Mouse (Mus musculus) limb, embryonic 12.5 days (tissue): Measurements from ENCODE around the gene Lemd2. TPM values are rescaled to one million over a fixed set of nuclear protein-coding genes. Genes with fewer than 3 reads are reported as not detected.
A peak's percentile ranks its signal among the peaks of the same experiment; 100 is the strongest.

ENCODE experiments used
- ATAC-seq: fragments of 200-750 bp; cut with Nextera tagmentation; 2 replicates; pipeline ENCODE4 v1.8.0; 2017; ENCODE audit warnings: low read depth, moderate TSS enrichment; ENCODE audit not compliant: insufficient number of reproducible peaks, insufficient read depth, low FRiP score, low TSS enrichment
- H3K27ac ChIP-seq: fragments of 300-500 bp; sonication (generic); 2 replicates; pipeline ENCODE4 v1.5.1; 2016; ENCODE audit warnings: mild to moderate bottlenecking, moderate library complexity
- H3K27me3 ChIP-seq: fragments of 300-500 bp; sonication (generic); 2 replicates; pipeline ENCODE4 v1.6.1; 2016; ENCODE audit warnings: mild to moderate bottlenecking, moderate library complexity
- H3K36me3 ChIP-seq: fragments of 300-500 bp; sonication (generic); 2 replicates; pipeline ENCODE4 v1.6.1; 2016; ENCODE audit warnings: mild to moderate bottlenecking, moderate library complexity
- H3K4me1 ChIP-seq: fragments of 300-500 bp; sonication (generic); replicated peaks from 2 replicates; pipeline ENCODE4 v1.6.1; 2016
- H3K4me2 ChIP-seq: fragments of 300-500 bp; sonication (generic); 2 replicates; pipeline ENCODE4 v1.6.1; 2016; ENCODE audit warnings: mild to moderate bottlenecking, moderate library complexity
- H3K4me3 ChIP-seq: fragments of 300-500 bp; sonication (generic); replicated peaks from 2 replicates; pipeline ENCODE4 v1.5.1; 2016; ENCODE audit warnings: mild to moderate bottlenecking
- H3K9ac ChIP-seq: fragments of 300-500 bp; sonication (generic); replicated peaks from 2 replicates; pipeline ENCODE4 v1.6.1; 2016; ENCODE audit warnings: mild to moderate bottlenecking, moderate library complexity
- H3K9me3 ChIP-seq: fragments of 300-500 bp; sonication (generic); 2 replicates; pipeline ENCODE4 v1.6.1; 2016; ENCODE audit warnings: mild to moderate bottlenecking, moderate library complexity
- WGBS: fragments of 180-500 bp; shearing (Covaris S2); methylation state at CpG from one replicate; pipeline ENCODE4 v1.1.7; 2016; 5-methylcytosine and 5-hydroxymethylcytosine counted together
- polyA plus RNA-seq: library from polyadenylated mRNA; unstranded; fragments of >200 nt; fragmentation: Nextera tagmentation; extraction: Ambion mirVana; gene quantifications from 2 replicates; pipeline ENCODE4 v1.2.1, GENCODE M21; 2016

Gene Lemd2
- polyA plus RNA-seq, 1 experiment from 2014 or later = 31.0 TPM

DNA sequence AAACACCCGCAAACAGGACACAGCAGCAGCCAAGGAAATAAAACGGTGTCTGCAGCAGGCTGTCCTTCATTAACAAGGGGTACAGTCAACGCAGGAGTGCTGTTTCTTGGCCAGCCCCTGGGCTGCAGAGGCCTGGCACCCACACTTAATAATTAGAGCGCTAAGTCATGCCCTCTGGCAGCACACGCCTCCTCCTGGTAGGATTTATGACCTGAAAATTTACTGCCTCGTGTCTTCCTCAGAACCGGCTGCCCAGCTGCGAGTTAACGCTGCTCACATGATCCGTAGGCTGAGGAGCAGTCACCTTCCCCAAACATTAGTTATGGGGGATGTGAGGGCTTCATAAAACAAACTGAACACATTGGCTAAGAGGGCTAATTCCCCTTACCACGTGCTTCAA is 3.5 kb downstream of the Lemd2 start:
- Histone ChIP-seq H3K4me1 (peaks cover 59% of the 10 kb centered on the region), H3K4me3 (no peak overlapping the region), H3K36me3 (peaks cover 66% of the 10 kb centered on the region)

GRCm38 (mm10) chr17:27199864-27200263 is 4.4 kb downstream of the Lemd2 start:
- Histone ChIP-seq H3K36me3 (peaks cover 76% of the 10 kb centered on the region), H3K9ac (peak overlapping the region; percentile 23; the same call in 1 of the 2 replicates), H3K4me2 (no peak overlapping the region), H3K4me3 (no peak overlapping the region), H3K4me1 (peaks cover 52% of the 10 kb centered on the region), H3K9me3 (no peaks in the 10 kb centered on the region), H3K27ac (peak overlapping the region; percentile 74), H3K27me3 (no peaks in the 10 kb centered on the region)
- no peak for ATAC-seq
- 52% methylated on average over 7 of the region's 7 CpGs for WGBS

More for the DNA sequence above, 3.5 kb downstream of the Lemd2 start:
- WGBS = 4% methylated on average over 11 of the region's 11 CpGs
- H3K9ac ChIP-seq = peak overlapping the region; percentile 23; the same call in 1 of the 2 replicates
- H3K4me2 ChIP-seq = peak overlapping the region; percentile 16; the same call in 1 of the 2 replicates
- peak overlapping the region; percentile 74 for H3K27ac ChIP-seq
- H3K27me3 ChIP-seq = no peaks in the 10 kb centered on the region
- no peaks in the 10 kb centered on the region for H3K9me3 ChIP-seq
- no peak for ATAC-seq

DNA sequence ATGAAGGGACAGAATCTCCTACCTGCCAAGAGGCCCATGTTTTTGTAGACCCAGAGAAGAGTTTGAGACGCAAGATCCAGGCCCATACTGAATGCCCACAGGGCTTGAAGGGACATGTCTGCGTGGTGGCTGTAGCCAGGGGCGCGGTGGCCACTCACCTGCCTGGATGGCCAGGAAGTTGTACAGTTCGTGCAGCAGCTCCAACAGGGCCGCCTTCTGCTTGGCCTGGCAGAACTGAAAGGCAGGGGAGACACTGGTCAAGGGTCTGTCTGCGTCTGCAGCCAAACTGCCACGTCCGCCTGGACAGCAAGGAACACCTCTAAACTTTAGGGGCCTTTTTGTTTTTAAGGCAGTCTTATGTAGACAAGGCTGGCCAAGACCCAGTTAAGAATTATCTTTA is 5.1 kb downstream of the Lemd2 start:
- 93% methylated on average over 9 of the region's 9 CpGs for WGBS
- Histone ChIP-seq H3K36me3 (peaks cover 82% of the 10 kb centered on the region), H3K27me3 (no peaks in the 10 kb centered on the region), H3K27ac (no peak overlapping the region), H3K4me1 (peaks cover 51% of the 10 kb centered on the region), H3K4me2 (no peak overlapping the region), H3K9ac (no peak overlapping the region), H3K4me3 (no peak overlapping the region), H3K9me3 (no peaks in the 10 kb centered on the region)
- no peak for ATAC-seq

- H3K27me3 ChIP-seq = no peaks in the 10 kb centered on the region
- H3K27ac ChIP-seq = no peak overlapping the region
- H3K4me2 ChIP-seq = no peak overlapping the region
- peaks cover 33% of the 10 kb centered on the region for H3K4me1 ChIP-seq
- ATAC-seq = no peak
- 41% methylated on average over 9 of the region's 9 CpGs for WGBS
- H3K36me3 ChIP-seq = peaks cover 99% of the 10 kb centered on the region
- H3K9me3 ChIP-seq = no peaks in the 10 kb centered on the region
- H3K9ac ChIP-seq = no peak overlapping the region
- H3K4me3 ChIP-seq = no peak overlapping the region
These were observed 8.1 kb downstream of the Lemd2 start for GRCm38 (mm10) chr17:27196206-27196605.

- H3K4me1 ChIP-seq = peaks cover 26% of the 10 kb centered on the region
- H3K4me3 ChIP-seq = no peak overlapping the region
- no peaks in the 10 kb centered on the region for H3K27me3 ChIP-seq
- no peak overlapping the region for H3K27ac ChIP-seq
- ATAC-seq = no peak
- no peak overlapping the region for H3K4me2 ChIP-seq
- H3K36me3 ChIP-seq = peaks cover 100% of the 10 kb centered on the region
- 76% methylated on average over 20 of the region's 20 CpGs for WGBS
- H3K9me3 ChIP-seq = no peaks in the 10 kb centered on the region
- no peak overlapping the region; the same call in 1 of the 2 replicates for H3K9ac ChIP-seq
These were observed 9.7 kb downstream of the Lemd2 start for GRCm38 (mm10) chr17:27194258-27195185.

- 0 out of 2 replicates have a peak, but pooled peaks cover 2% of the 10 kb centered on the region for H3K27me3 ChIP-seq
- no peak overlapping the region for H3K4me2 ChIP-seq
- H3K4me1 ChIP-seq = peaks cover 27% of the 10 kb centered on the region
- ATAC-seq = no peak
- H3K36me3 ChIP-seq = peaks cover 79% of the 10 kb centered on the region
- H3K27ac ChIP-seq = no peak overlapping the region
- no peak overlapping the region for H3K9ac ChIP-seq
- H3K9me3 ChIP-seq = no peaks in the 10 kb centered on the region
- 83% methylated on average over 5 of the region's 5 CpGs for WGBS
- no peak overlapping the region for H3K4me3 ChIP-seq
These were observed 12.5 kb downstream of the Lemd2 start for GRCm38 (mm10) chr17:27191804-27192203.

GRCm38 (mm10) chr17:27191189-27191588 is 13.1 kb downstream of the Lemd2 start:
- H3K36me3 ChIP-seq = peaks cover 73% of the 10 kb centered on the region

DNA sequence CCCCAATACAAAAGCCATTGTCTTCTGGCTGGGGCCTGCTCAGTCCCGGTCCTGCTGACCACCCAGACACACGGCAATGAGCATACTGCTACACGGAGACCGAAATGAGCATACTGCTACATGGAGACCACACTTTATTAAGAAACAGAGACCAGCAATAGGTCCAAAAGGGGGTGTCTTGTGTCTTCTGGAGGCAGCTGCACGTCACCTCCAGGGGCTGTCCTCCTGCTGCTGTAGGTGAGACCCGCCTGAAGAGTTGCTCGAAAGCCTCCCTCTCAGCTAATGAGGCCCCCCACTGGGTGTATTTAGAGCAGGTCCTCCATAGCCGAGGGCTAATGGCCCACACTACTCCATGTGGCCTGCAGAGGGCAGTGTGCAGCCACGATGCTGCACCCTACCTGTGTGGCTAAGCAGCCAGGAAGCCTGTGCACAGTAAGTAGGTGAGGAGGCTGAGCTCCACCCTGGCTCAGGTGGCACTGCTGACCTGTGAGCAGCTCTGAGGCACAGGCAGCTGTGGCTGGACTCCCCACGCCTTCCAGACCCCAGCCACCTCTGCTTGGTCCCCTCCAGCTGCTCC is 14.5 kb downstream of the Lemd2 start:
- Histone ChIP-seq H3K27me3 (0 out of 2 replicates have a peak, but pooled peaks cover 2% of the 10 kb centered on the region), H3K36me3 (peaks cover 58% of the 10 kb centered on the region), H3K9ac (no peak overlapping the region), H3K4me1 (peaks cover 15% of the 10 kb centered on the region), H3K27ac (0 out of 2 replicates have a peak overlapping the region, but pooled peaks have one; percentile 29), H3K4me3 (no peak overlapping the region), H3K4me2 (no peak overlapping the region), H3K9me3 (no peaks in the 10 kb centered on the region)
- peak; percentile 40 for ATAC-seq
- 31% methylated on average over 10 of the region's 10 CpGs for WGBS

More at GRCm38 (mm10) chr17:27191189-27191588, 13.1 kb downstream of the Lemd2 start:
- 90% methylated on average over 6 of the region's 6 CpGs for WGBS
- H3K4me1 ChIP-seq = peaks cover 20% of the 10 kb centered on the region
- H3K4me3 ChIP-seq = no peak overlapping the region
- no peak overlapping the region for H3K9ac ChIP-seq
- H3K4me2 ChIP-seq = no peak overlapping the region
- no peaks in the 10 kb centered on the region for H3K9me3 ChIP-seq
- 0 out of 2 replicates have a peak, but pooled peaks cover 2% of the 10 kb centered on the region for H3K27me3 ChIP-seq
- no peak overlapping the region for H3K27ac ChIP-seq
- no peak for ATAC-seq

- no peak overlapping the region for H3K4me2 ChIP-seq
These were observed 15.4 kb downstream of the Lemd2 start for GRCm38 (mm10) chr17:27188883-27189282.

GRCm38 (mm10) chr17:27187059-27187458 is 17.2 kb downstream of the Lemd2 start:
- peaks cover 14% of the 10 kb centered on the region for H3K4me1 ChIP-seq
- no peak overlapping the region for H3K4me2 ChIP-seq
- H3K36me3 ChIP-seq = peaks cover 31% of the 10 kb centered on the region
- ATAC-seq = no peak
- 0 out of 2 replicates have a peak overlapping the region, but pooled peaks have one; percentile 1 for H3K9ac ChIP-seq
- H3K27ac ChIP-seq = no peak overlapping the region
- WGBS = 58% methylated on average over 5 of the region's 5 CpGs
- H3K9me3 ChIP-seq = no peaks in the 10 kb centered on the region
- H3K4me3 ChIP-seq = no peak overlapping the region
- H3K27me3 ChIP-seq = 0 out of 2 replicates have a peak, but pooled peaks cover 2% of the 10 kb centered on the region

More at GRCm38 (mm10) chr17:27188883-27189282, 15.4 kb downstream of the Lemd2 start:
- 0 out of 2 replicates have a peak, but pooled peaks cover 2% of the 10 kb centered on the region for H3K27me3 ChIP-seq
- H3K36me3 ChIP-seq = peaks cover 50% of the 10 kb centered on the region
- no peak overlapping the region for H3K9ac ChIP-seq
- ATAC-seq = no peak
- peaks cover 14% of the 10 kb centered on the region for H3K4me1 ChIP-seq
- H3K9me3 ChIP-seq = no peaks in the 10 kb centered on the region
- H3K4me3 ChIP-seq = no peak overlapping the region
- no peak overlapping the region for H3K27ac ChIP-seq
- 79% methylated on average over 9 of the region's 9 CpGs for WGBS

DNA sequence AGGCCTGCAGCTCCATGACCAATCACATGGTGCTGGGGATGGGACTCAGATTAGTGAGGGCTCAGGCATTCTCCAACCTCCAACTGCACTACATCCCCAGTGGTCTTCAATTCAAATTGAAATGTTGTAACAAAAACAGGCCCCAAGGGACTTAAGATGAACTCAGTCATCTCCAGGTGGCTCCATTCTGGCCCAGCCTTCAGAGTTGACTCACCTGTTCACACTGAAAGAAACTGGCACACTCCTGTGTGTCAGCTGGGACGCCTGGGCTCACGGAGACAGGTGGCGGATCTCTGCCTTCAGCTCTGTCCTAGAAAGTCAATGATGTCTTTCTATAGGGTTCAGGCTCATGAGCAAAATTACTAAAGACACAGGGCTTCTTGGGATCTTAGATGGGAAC is 18.2 kb downstream of the Lemd2 start:
- Histone ChIP-seq H3K27me3 (0 out of 2 replicates have a peak, but pooled peaks cover 2% of the 10 kb centered on the region), H3K9me3 (no peaks in the 10 kb centered on the region), H3K36me3 (peaks cover 21% of the 10 kb centered on the region), H3K9ac (no peak overlapping the region), H3K4me3 (no peak overlapping the region), H3K4me2 (no peak overlapping the region), H3K27ac (no peak overlapping the region), H3K4me1 (peaks cover 14% of the 10 kb centered on the region)
- WGBS = 89% methylated on average over 3 of the region's 3 CpGs
- no peak for ATAC-seq
